In the genomic region with DNA sequence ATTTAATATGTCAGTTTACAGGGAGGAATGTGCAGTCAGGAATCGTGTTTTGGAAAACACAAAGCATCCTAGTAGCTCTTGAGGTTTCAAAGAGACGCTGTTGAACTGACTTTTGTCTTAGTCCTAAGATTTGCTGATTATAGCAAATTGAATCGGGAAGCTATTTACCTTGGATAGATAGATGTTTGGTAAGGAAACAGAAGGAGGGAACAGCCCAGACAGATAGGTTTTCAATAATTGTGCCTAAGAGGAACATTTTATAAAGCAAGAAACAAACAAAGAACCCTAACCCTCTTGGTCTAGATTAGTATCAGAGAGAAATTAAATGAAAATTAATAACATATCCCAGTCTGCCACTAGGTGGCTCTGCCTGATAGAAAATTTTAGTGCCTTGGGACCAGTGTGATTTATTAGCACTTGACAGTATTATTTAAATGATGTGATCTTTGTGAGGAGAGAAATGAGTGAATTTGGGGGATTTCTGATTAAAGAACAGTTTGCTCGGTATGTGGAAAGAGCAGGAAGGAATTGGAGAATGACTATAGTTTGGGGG, we compare ENCODE assay signal across 9 mouse cellular contexts. TPM values are rescaled to one million over a fixed set of nuclear protein-coding genes. Genes with fewer than 3 reads are reported as not detected.
DNase-seq lines count a peak whose midpoint lies in the region; ATAC-seq and TF ChIP-seq lines count a peak whose summit lies in the region.
"Had no signal": no experiment of that assay in that cellular context is flagged by ENCODE, and none has a peak within 500 bp of the region (broad histone marks: within the 10 kb centered on the region; RNA-seq: fewer than 3 reads in every experiment).

No protein-coding gene starts in this region.

- DNase-seq in embryonic facial prominence, embryonic 11.5 days (ENCODE audit: low spot score) = peak; percentile 75
- DNase-seq in embryonic facial prominence, embryonic 10.5 days (ENCODE audit: low spot score) = no peak
- no peak for DNase-seq in liver, embryonic 14.5 days (ENCODE audit: low read depth in 3 of 3, low spot score in 3 of 3)
- DNase-seq in liver = no peak
- DNase-seq in embryo, embryonic 10.5 days (ENCODE audit: low spot score) = peak; percentile 79
- no peak for DNase-seq in gastrocnemius, adult 8-10 months (ENCODE audit: low spot score in 2 of 2)
- no peak for DNase-seq in testis, postnatal 14 days (ENCODE audit: low spot score)

- no peaks in the 10 kb centered on the region for H3K9me3 ChIP-seq in embryonic facial prominence, embryonic 11.5 days (replicated peaks; ENCODE audit: control insufficient read depth, low read length)
- no peaks in the 10 kb centered on the region for H3K9me3 ChIP-seq in embryonic facial prominence, embryonic 10.5 days
- H3K9me3 ChIP-seq in liver, embryonic 14.5 days (ENCODE audit: control insufficient read depth, low read length) = no peaks in the 10 kb centered on the region
- H3K9me3 ChIP-seq: heart, embryonic 13.5 days had no signal

- H3K4me2 ChIP-seq in embryonic facial prominence, embryonic 11.5 days (ENCODE audit: low read depth, low read length) = no peak overlapping the region
- no peak overlapping the region for H3K4me2 ChIP-seq in liver, embryonic 14.5 days (ENCODE audit: low read depth)
- H3K4me2 ChIP-seq: heart, embryonic 13.5 days had no signal

- H3K9ac ChIP-seq in embryonic facial prominence, embryonic 11.5 days (replicated peaks; ENCODE audit: low read length) = no peak overlapping the region
- H3K9ac ChIP-seq in liver, embryonic 14.5 days (replicated peaks) = no peak overlapping the region
- H3K9ac ChIP-seq: heart, embryonic 13.5 days had no signal

- no peaks in the 10 kb centered on the region for H3K36me3 ChIP-seq in embryonic facial prominence, embryonic 11.5 days (replicated peaks; ENCODE audit: control insufficient read depth, insufficient read depth, low read depth, low read length)
- H3K36me3 ChIP-seq in embryonic facial prominence, embryonic 10.5 days (replicated peaks) = no peaks in the 10 kb centered on the region
- H3K36me3 ChIP-seq in liver, embryonic 14.5 days (replicated peaks; ENCODE audit: control insufficient read depth, insufficient read depth, low read depth) = no peaks in the 10 kb centered on the region
- H3K36me3 ChIP-seq: heart, embryonic 13.5 days had no signal

- H3K4me3 ChIP-seq in embryonic facial prominence, embryonic 11.5 days (ENCODE audit: low read depth, low read length) = no peak overlapping the region
- no peak overlapping the region for H3K4me3 ChIP-seq in embryonic facial prominence, embryonic 10.5 days
- no peak overlapping the region for H3K4me3 ChIP-seq in liver, embryonic 14.5 days (ENCODE audit: insufficient read depth in 1 of 2, low read depth in 2 of 2, low read length in 2 of 2)
- H3K4me3 ChIP-seq: heart, embryonic 13.5 days had no signal

- ATAC-seq in embryonic facial prominence, embryonic 11.5 days (replicated peaks; ENCODE audit: insufficient number of reproducible peaks, low FRiP score, low TSS enrichment, low read depth) = no peak
- ATAC-seq in liver, embryonic 14.5 days (ENCODE audit: insufficient read depth) = no peak
- 0 out of 2 replicates have a peak, but pooled peaks have one; percentile 58 for ATAC-seq in megakaryocyte-erythroid progenitor cell, adult 5-6 weeks (replicated peaks; ENCODE audit: low FRiP score, low TSS enrichment, poor library complexity, severe bottlenecking)

- no peaks in the 10 kb centered on the region for H3K4me1 ChIP-seq in embryonic facial prominence, embryonic 11.5 days (ENCODE audit: control insufficient read depth, insufficient read depth, low read length)
- H3K4me1 ChIP-seq in embryonic facial prominence, embryonic 10.5 days = peaks cover 15% of the 10 kb centered on the region; the same call in 1 of the 2 replicates
- no peaks in the 10 kb centered on the region for H3K4me1 ChIP-seq in liver, embryonic 14.5 days (replicated peaks; ENCODE audit: control insufficient read depth in 2 of 2, insufficient read depth in 2 of 2, low read length in 1 of 2)

- TF ChIP-seq EP300 in liver, embryonic 14.5 days (IDR thresholded peaks at IDR 0.05; ENCODE audit: low read depth) = no peak

- H3K27me3 ChIP-seq in embryonic facial prominence, embryonic 11.5 days (ENCODE audit: control insufficient read depth, insufficient read depth, low read length) = no peaks in the 10 kb centered on the region
- 0 out of 2 replicates have a peak, but pooled peaks cover 3% of the 10 kb centered on the region for H3K27me3 ChIP-seq in embryonic facial prominence, embryonic 10.5 days (replicated peaks; ENCODE audit: low read depth, poor library complexity, severe bottlenecking)
- H3K27me3 ChIP-seq in liver, embryonic 14.5 days (ENCODE audit: control insufficient read depth, insufficient read depth, low read length) = no peaks in the 10 kb centered on the region

- TF ChIP-seq CTCF in liver, embryonic 14.5 days (IDR thresholded peaks at IDR 0.05; ENCODE audit: low read depth) = peak; percentile 61

- no peak overlapping the region for H3K27ac ChIP-seq in embryonic facial prominence, embryonic 11.5 days (replicated peaks; ENCODE audit: low read depth, low read length)
- no peak overlapping the region for H3K27ac ChIP-seq in embryonic facial prominence, embryonic 10.5 days (replicated peaks)
- no peak overlapping the region for H3K27ac ChIP-seq in liver, embryonic 14.5 days
- H3K27ac ChIP-seq: heart, embryonic 13.5 days had no signal

- 60% methylated on average over 4 of the region's 4 CpGs for WGBS in embryonic facial prominence, embryonic 11.5 days
- WGBS in embryonic facial prominence, embryonic 10.5 days = 61% methylated on average over 4 of the region's 4 CpGs
- 44% methylated on average over 4 of the region's 4 CpGs for WGBS in liver, embryonic 14.5 days (ENCODE audit: insufficient replicate concordance)

RNA-seq across cellular contexts. Expression of a gene that starts 26.7 kb away (rescaled TPM):
- polyA plus RNA-seq in embryonic facial prominence, embryonic 11.5 days (2014; fragmentation: Nextera tagmentation; extraction: Ambion mirVana) = 0.60 and 0.74 TPM in 2 replicates
- polyA plus RNA-seq in embryonic facial prominence, embryonic 10.5 days (2016; fragmentation: Nextera tagmentation; extraction: Ambion mirVana) = 0.14 and 0.42 TPM in 2 replicates
- 0.41 and 0.63 TPM in 2 replicates for polyA plus RNA-seq in liver, embryonic 14.5 days (2012; rRNA removed)
- polyA plus RNA-seq in liver, embryonic 14.5 days (2014; fragmentation: Nextera tagmentation; extraction: Ambion mirVana) = 1.2 and 1.3 TPM in 2 replicates
- total RNA-seq in megakaryocyte-erythroid progenitor cell, adult 5-6 weeks (2014; fragmentation: Nextera tagmentation) = 0.47 and 1.2 TPM in 2 replicates
- 0.19 and 20.9 TPM in 2 replicates for total RNA-seq in megakaryocyte-erythroid progenitor cell, adult 5-6 weeks (2017)
- under 1 TPM; 0.39 to 0.92 (median 0.61) TPM for total RNA-seq in gastrocnemius, adult 8-10 months (2022)

Comparison
In these comparisons a context has a peak if more than half of its experiments do, and no peak if none do; other contexts are left out.
1. DNase-seq: peak in embryonic facial prominence, embryonic 11.5 days (single experiment) and embryo, embryonic 10.5 days (single experiment); none in embryonic facial prominence, embryonic 10.5 days (single experiment), liver, embryonic 14.5 days (0 of 3), liver (single experiment), gastrocnemius, adult 8-10 months (0 of 2) and testis, postnatal 14 days (single experiment).